ENCODE assay signal across 18 mouse cellular contexts in the genomic region with DNA sequence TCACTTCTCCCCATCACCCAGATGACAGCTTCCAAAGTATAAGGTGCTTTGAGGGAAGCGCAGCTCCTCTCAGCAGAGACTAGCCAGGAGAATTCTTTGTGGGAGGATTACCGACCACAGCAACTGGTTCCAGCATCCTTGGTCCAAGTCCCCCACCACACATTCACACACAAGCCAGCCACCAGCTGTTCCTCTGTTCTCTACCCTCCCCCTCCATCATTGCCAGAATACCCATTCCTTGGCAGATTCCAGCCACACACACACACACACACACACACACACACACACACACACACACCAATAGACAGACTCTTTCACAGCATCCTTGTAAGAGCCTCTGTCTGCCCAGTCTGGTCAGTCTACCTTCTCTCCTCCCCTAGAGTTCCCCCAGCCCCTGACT. TPM values are rescaled to one million over a fixed set of nuclear protein-coding genes. Genes with fewer than 3 reads are reported as not detected.
A peak's percentile ranks its signal among the peaks of the same experiment; 100 is the strongest.
DNase-seq lines count a peak whose midpoint lies in the region; ATAC-seq and TF ChIP-seq lines count a peak whose summit lies in the region.
"Had no signal": no experiment of that assay in that cellular context is flagged by ENCODE, and none has a peak within 500 bp of the region (broad histone marks: within the 10 kb centered on the region; RNA-seq: fewer than 3 reads in every experiment).

No protein-coding gene starts in this region.

- H3K4me3 ChIP-seq in hindbrain, embryonic 15.5 days = no peak overlapping the region
- no peak overlapping the region for H3K4me3 ChIP-seq in hindbrain, embryonic 11.5 days (ENCODE audit: low read depth, low read length)
- H3K4me3 ChIP-seq in midbrain, postnatal 0 days (ENCODE audit: low read depth, low read length) = no peak overlapping the region
- H3K4me3 ChIP-seq in midbrain, embryonic 16.5 days (ENCODE audit: low read depth, low read length) = no peak overlapping the region
- H3K4me3 ChIP-seq in neural tube, embryonic 15.5 days (replicated peaks) = no peak overlapping the region
- H3K4me3 ChIP-seq: heart, embryonic 15.5 days; limb, embryonic 13.5 days; liver, embryonic 15.5 days; stomach, embryonic 15.5 days had no signal

- peaks cover 27% of the 10 kb centered on the region for H3K4me1 ChIP-seq in hindbrain, embryonic 15.5 days (replicated peaks)
- H3K4me1 ChIP-seq in hindbrain, embryonic 11.5 days (replicated peaks; ENCODE audit: control insufficient read depth, insufficient read depth, low read length) = no peaks in the 10 kb centered on the region
- H3K4me1 ChIP-seq in midbrain, postnatal 0 days (ENCODE audit: insufficient read depth, low read length) = no peaks in the 10 kb centered on the region
- no peaks in the 10 kb centered on the region for H3K4me1 ChIP-seq in midbrain, embryonic 16.5 days (ENCODE audit: control insufficient read depth, insufficient read depth, low read length)
- H3K4me1 ChIP-seq in neural tube, embryonic 15.5 days = peaks cover 58% of the 10 kb centered on the region
- H3K4me1 ChIP-seq: liver, embryonic 15.5 days had no signal

- no peak overlapping the region for H3K9ac ChIP-seq in hindbrain, embryonic 15.5 days
- no peak overlapping the region for H3K9ac ChIP-seq in hindbrain, embryonic 11.5 days (ENCODE audit: low read depth, low read length)
- H3K9ac ChIP-seq in midbrain, postnatal 0 days (replicated peaks; ENCODE audit: low read length, poor library complexity, severe bottlenecking) = no peak overlapping the region
- no peak overlapping the region for H3K9ac ChIP-seq in midbrain, embryonic 16.5 days (ENCODE audit: low read depth, low read length)
- no peak overlapping the region for H3K9ac ChIP-seq in neural tube, embryonic 15.5 days (replicated peaks)
- H3K9ac ChIP-seq: heart, embryonic 15.5 days; limb, embryonic 13.5 days; liver, embryonic 15.5 days; stomach, embryonic 15.5 days had no signal

- DNase-seq in embryo, embryonic 11 days = peak; percentile 35
- no peak for DNase-seq in embryo, embryonic 10.5 days (ENCODE audit: low spot score)
- no peak for DNase-seq in hindbrain, embryonic 11.5 days (ENCODE audit: low spot score)
- peak; percentile 60 for DNase-seq in midbrain, postnatal 0 days (ENCODE audit: low spot score)
- no peak for DNase-seq in lung, postnatal 14 days
- DNase-seq: adrenal gland, adult 8-10 months; cerebellum, adult 18-20 months; heart, adult 18-20 months; kidney, adult 2 months; layer of hippocampus, postnatal 36 days; lung, postnatal 10 days had no signal

- no peak overlapping the region for H3K4me2 ChIP-seq in hindbrain, embryonic 15.5 days
- H3K4me2 ChIP-seq in hindbrain, embryonic 11.5 days (replicated peaks; ENCODE audit: low read depth, low read length) = no peak overlapping the region
- no peak overlapping the region for H3K4me2 ChIP-seq in midbrain, postnatal 0 days (ENCODE audit: low read depth, low read length, poor library complexity, severe bottlenecking)
- no peak overlapping the region for H3K4me2 ChIP-seq in midbrain, embryonic 16.5 days (ENCODE audit: low read length)
- H3K4me2 ChIP-seq in neural tube, embryonic 15.5 days = no peak overlapping the region
- H3K4me2 ChIP-seq: heart, embryonic 15.5 days; limb, embryonic 13.5 days; liver, embryonic 15.5 days; stomach, embryonic 15.5 days had no signal

- WGBS in hindbrain, embryonic 15.5 days = 37% methylated on average over 2 of the region's 2 CpGs
- WGBS in hindbrain, embryonic 11.5 days = 39% methylated on average over 2 of the region's 2 CpGs
- WGBS in midbrain, postnatal 0 days = 31% methylated on average over 2 of the region's 2 CpGs
- WGBS in midbrain, embryonic 16.5 days = 16% methylated on average over 2 of the region's 2 CpGs
- WGBS in neural tube, embryonic 15.5 days = 43% methylated on average over 2 of the region's 2 CpGs

- H3K27me3 ChIP-seq in hindbrain, embryonic 15.5 days = 0 out of 2 replicates have a peak, but pooled peaks cover 3% of the 10 kb centered on the region
- no peaks in the 10 kb centered on the region; the same call in 1 of the 2 replicates for H3K27me3 ChIP-seq in hindbrain, embryonic 11.5 days (ENCODE audit: control insufficient read depth, insufficient read depth, low read length)
- 0 out of 2 replicates have a peak, but pooled peaks cover 19% of the 10 kb centered on the region for H3K27me3 ChIP-seq in midbrain, postnatal 0 days (ENCODE audit: insufficient read depth, low read length)
- H3K27me3 ChIP-seq in midbrain, embryonic 16.5 days (ENCODE audit: control insufficient read depth, insufficient read depth, low read depth, low read length) = peaks cover 7% of the 10 kb centered on the region
- H3K27me3 ChIP-seq in neural tube, embryonic 15.5 days (replicated peaks) = no peaks in the 10 kb centered on the region

- H3K27ac ChIP-seq in hindbrain, embryonic 15.5 days (replicated peaks) = 0 out of 2 replicates have a peak overlapping the region, but pooled peaks have one; percentile 21
- no peak overlapping the region for H3K27ac ChIP-seq in hindbrain, embryonic 11.5 days (ENCODE audit: low read depth, low read length)
- no peak overlapping the region for H3K27ac ChIP-seq in midbrain, postnatal 0 days (ENCODE audit: low read depth, low read length)
- no peak overlapping the region for H3K27ac ChIP-seq in midbrain, embryonic 16.5 days (ENCODE audit: low read length)
- H3K27ac ChIP-seq in neural tube, embryonic 15.5 days (replicated peaks) = peak overlapping the region; percentile 3; the same call in 1 of the 2 replicates
- H3K27ac ChIP-seq: heart, embryonic 15.5 days; limb, embryonic 13.5 days; liver, embryonic 15.5 days; stomach, embryonic 15.5 days had no signal

- TF ChIP-seq CTCF in midbrain, postnatal 0 days (IDR thresholded peaks at IDR 0.05) = no peak

- no peaks in the 10 kb centered on the region for H3K36me3 ChIP-seq in hindbrain, embryonic 15.5 days
- H3K36me3 ChIP-seq in hindbrain, embryonic 11.5 days (ENCODE audit: control insufficient read depth, insufficient read depth, low read length) = no peaks in the 10 kb centered on the region
- no peaks in the 10 kb centered on the region for H3K36me3 ChIP-seq in midbrain, postnatal 0 days (ENCODE audit: insufficient read depth, low read length)
- no peaks in the 10 kb centered on the region for H3K36me3 ChIP-seq in midbrain, embryonic 16.5 days (ENCODE audit: control insufficient read depth, insufficient read depth, low read length)
- H3K36me3 ChIP-seq in neural tube, embryonic 15.5 days = 0 out of 2 replicates have a peak, but pooled peaks cover 3% of the 10 kb centered on the region
- H3K36me3 ChIP-seq: heart, embryonic 15.5 days; limb, embryonic 13.5 days; liver, embryonic 15.5 days; stomach, embryonic 15.5 days had no signal

- 0 out of 2 replicates have a peak, but pooled peaks have one; percentile 23 for ATAC-seq in hindbrain, embryonic 15.5 days (ENCODE audit: low FRiP score, low read depth)
- no peak for ATAC-seq in hindbrain, embryonic 11.5 days (ENCODE audit: low FRiP score)
- peak; percentile 38; the same call in 1 of the 2 replicates for ATAC-seq in midbrain, postnatal 0 days (ENCODE audit: low FRiP score)
- no peak for ATAC-seq in midbrain, embryonic 16.5 days
- no peak for ATAC-seq in neural tube, embryonic 15.5 days (ENCODE audit: low FRiP score)

- no peaks in the 10 kb centered on the region for H3K9me3 ChIP-seq in hindbrain, embryonic 15.5 days
- H3K9me3 ChIP-seq in hindbrain, embryonic 11.5 days (ENCODE audit: control insufficient read depth, low read length) = no peaks in the 10 kb centered on the region
- H3K9me3 ChIP-seq in midbrain, postnatal 0 days (ENCODE audit: low read length) = no peaks in the 10 kb centered on the region
- H3K9me3 ChIP-seq in midbrain, embryonic 16.5 days (replicated peaks; ENCODE audit: control insufficient read depth, low read length, poor library complexity, severe bottlenecking) = no peaks in the 10 kb centered on the region
- H3K9me3 ChIP-seq in neural tube, embryonic 15.5 days (replicated peaks) = no peaks in the 10 kb centered on the region
- H3K9me3 ChIP-seq: heart, embryonic 15.5 days; limb, embryonic 13.5 days; liver, embryonic 15.5 days; stomach, embryonic 15.5 days had no signal

RNA-seq across cellular contexts. Expression of gene Smug1, which starts 44.5 kb away (rescaled TPM):
- polyA plus RNA-seq in hindbrain, embryonic 15.5 days (2015; fragmentation: Nextera tagmentation; extraction: Ambion mirVana) = 26.9 and 31.1 TPM in 2 replicates
- 23.9 and 35.8 TPM in 2 replicates for polyA plus RNA-seq in hindbrain, embryonic 11.5 days (2014; fragmentation: Nextera tagmentation; extraction: Ambion mirVana)
- 33.2 and 42.9 TPM in 2 replicates for total RNA-seq in midbrain, postnatal 0 days (2014; rRNA removed)
- polyA plus RNA-seq in midbrain, postnatal 0 days (2015; fragmentation: Nextera tagmentation; extraction: Ambion mirVana) = 13.6 and 14.1 TPM in 2 replicates
- 24.3 and 25.5 TPM in 2 replicates for polyA plus RNA-seq in midbrain, embryonic 16.5 days (2015; fragmentation: Nextera tagmentation; extraction: Ambion mirVana)
- polyA plus RNA-seq in neural tube, embryonic 15.5 days (2015; fragmentation: Nextera tagmentation; extraction: Ambion mirVana) = 25.8 and 30.9 TPM in 2 replicates

Comparison
In these comparisons a context has a peak if more than half of its experiments do, and no peak if none do; other contexts are left out.
1. DNase-seq: peak in embryo, embryonic 11 days (single experiment) and midbrain, postnatal 0 days (single experiment); none in embryo, embryonic 10.5 days (single experiment), hindbrain, embryonic 11.5 days (single experiment) and lung, postnatal 14 days (single experiment).
2. ATAC-seq: peak in hindbrain, embryonic 15.5 days (single experiment) and midbrain, postnatal 0 days (single experiment); none in hindbrain, embryonic 11.5 days (single experiment), midbrain, embryonic 16.5 days (single experiment) and neural tube, embryonic 15.5 days (single experiment).
3. H3K27ac ChIP-seq: peak in hindbrain, embryonic 15.5 days (single experiment) and neural tube, embryonic 15.5 days (single experiment); none in hindbrain, embryonic 11.5 days (single experiment), midbrain, postnatal 0 days (single experiment) and midbrain, embryonic 16.5 days (single experiment).